8 mouse cellular contexts compared by ENCODE assay signal in genomic region chr7:96915452-96916105, GRCm38 (mm10). TPM values are rescaled to one million over a fixed set of nuclear protein-coding genes. Genes with fewer than 3 reads are reported as not detected.
DNase-seq lines count a peak whose midpoint lies in the region; ATAC-seq and TF ChIP-seq lines count a peak whose summit lies in the region.

No protein-coding gene starts in this region.

- H3K9me3 ChIP-seq in ES-Bruce4 (replicated peaks; ENCODE audit: control insufficient read depth, insufficient read depth, low read length, poor library complexity, severe bottlenecking) = no peaks in the 10 kb centered on the region
- no peaks in the 10 kb centered on the region for H3K9me3 ChIP-seq in lung, embryonic 16.5 days (ENCODE audit: control insufficient read depth, low read length)

- WGBS in lung, embryonic 16.5 days = 2% methylated on average over 2 of the region's 2 CpGs

- H3K27ac ChIP-seq in ES-Bruce4 (ENCODE audit: insufficient read depth, low read length) = no peak overlapping the region
- no peak overlapping the region for H3K27ac ChIP-seq in lung, embryonic 16.5 days (ENCODE audit: low read length)

- no peaks in the 10 kb centered on the region for H3K36me3 ChIP-seq in ES-Bruce4 (ENCODE audit: control insufficient read depth, insufficient read depth, low read length, poor library complexity, severe bottlenecking)
- H3K36me3 ChIP-seq in lung, embryonic 16.5 days (ENCODE audit: control insufficient read depth, insufficient read depth, low read length) = no peaks in the 10 kb centered on the region

- TF ChIP-seq POLR2A in ES-Bruce4 (IDR thresholded peaks at IDR 0.05; ENCODE audit: insufficient read depth, low read length) = no peak

- no peak overlapping the region for H3K4me2 ChIP-seq in lung, embryonic 16.5 days (ENCODE audit: low read depth, low read length)

- no peaks in the 10 kb centered on the region for H3K4me1 ChIP-seq in ES-Bruce4 (ENCODE audit: control insufficient read depth, insufficient read depth, low read length)
- H3K4me1 ChIP-seq in lung, embryonic 16.5 days (replicated peaks; ENCODE audit: control insufficient read depth, insufficient read depth, low read length) = no peaks in the 10 kb centered on the region

- intact Hi-C loops in heart, postnatal 10 days (cut with DNase I) = loop anchor here (1.0 to 2.0 kb wide), 3 partner anchors 137 to 703 kb away; no protein-coding TSS in a partner anchor

- ATAC-seq in activated CD4-positive, CD25-positive, alpha-beta regulatory T cell, adult 4 months = peak; percentile 57
- ATAC-seq in lung, embryonic 16.5 days (ENCODE audit: low read depth) = peak; percentile 56

- TF ChIP-seq EP300 in ES-Bruce4 (IDR thresholded peaks at IDR 0.05; ENCODE audit: insufficient read depth, low read depth, low read length) = no peak

- H3K4me3 ChIP-seq in ES-Bruce4 (ENCODE audit: low read depth, low read length) = no peak overlapping the region
- no peak overlapping the region for H3K4me3 ChIP-seq in lung, embryonic 16.5 days (ENCODE audit: low read length)

- TF ChIP-seq CTCF in ES-Bruce4 (IDR thresholded peaks at IDR 0.05; ENCODE audit: low read depth, low read length) = peak; percentile 57

- DNase-seq in embryo, embryonic 11.5 days (ENCODE audit: low read depth, low spot score) = peak; percentile 70
- peak; percentile 68 to 80 for DNase-seq in heart, postnatal 10 days
- peak; percentile 64 for DNase-seq in kidney, postnatal 10 days
- DNase-seq in retina, embryonic 14.5 days (ENCODE audit: low spot score) = peak; percentile 91
- DNase-seq in ovary, adult 18-20 months (ENCODE audit: low spot score) = no peak

- no peaks in the 10 kb centered on the region for H3K27me3 ChIP-seq in ES-Bruce4 (ENCODE audit: control insufficient read depth, insufficient read depth, low read length, poor library complexity, severe bottlenecking)
- no peaks in the 10 kb centered on the region for H3K27me3 ChIP-seq in lung, embryonic 16.5 days (ENCODE audit: control insufficient read depth, insufficient read depth, low read depth, low read length)

- no peak overlapping the region for H3K9ac ChIP-seq in ES-Bruce4 (ENCODE audit: low read depth, poor library complexity, severe bottlenecking)
- no peak overlapping the region for H3K9ac ChIP-seq in lung, embryonic 16.5 days (ENCODE audit: low read length)

RNA-seq across cellular contexts. Expression of gene Nars2, which starts 35.7 kb away (rescaled TPM):
- polyA plus RNA-seq in ES-Bruce4 (2011; ENCODE audit: insufficient read depth, insufficient read length, low read depth, missing spikeins) = 19.5 and 22.5 TPM in 2 replicates
- polyA plus RNA-seq in activated CD4-positive, CD25-positive, alpha-beta regulatory T cell, adult 4 months (2017; shearing (Covaris generic)) = 1 to 10 TPM; 5.3 to 9.7 TPM
- 10 to 100 TPM; 17.5 to 20.5 TPM for total RNA-seq in heart, postnatal 10 days (2021)
- polyA plus RNA-seq in lung, embryonic 16.5 days (2015; fragmentation: Nextera tagmentation; extraction: Ambion mirVana) = 16.0 and 18.0 TPM in 2 replicates
